Mouse (Mus musculus) heart, embryonic 12.5 days (tissue): Measurements from ENCODE around the gene F2. TPM values are rescaled to one million over a fixed set of nuclear protein-coding genes. Genes with fewer than 3 reads are reported as not detected.
"Not testable (repeated sequence)": the region's sequence is repeated elsewhere in the genome, so short reads cannot be mapped to it uniquely, and the experiment has no call there.

Experiments used
- ATAC-seq: fragments of 200-750 bp; cut with Nextera tagmentation; 2 replicates; pipeline ENCODE4 v1.8.0; 2017; ENCODE audit warnings: moderate TSS enrichment, moderate library complexity; ENCODE audit not compliant: insufficient number of reproducible peaks, low FRiP score
- H3K27ac ChIP-seq: fragments of 300-500 bp; sonication (generic); 2 replicates; pipeline ENCODE4 v1.5.1; 2016; ENCODE audit warnings: mild to moderate bottlenecking, moderate library complexity; ENCODE audit not compliant: poor library complexity, severe bottlenecking
- H3K27me3 ChIP-seq: fragments of 300-500 bp; sonication (generic); replicated peaks from 2 replicates; pipeline ENCODE4 v1.6.1; 2016; ENCODE audit warnings: mild to moderate bottlenecking, moderate library complexity
- H3K36me3 ChIP-seq: fragments of 300-500 bp; sonication (generic); 2 replicates; pipeline ENCODE4 v1.6.1; 2016; ENCODE audit warnings: mild to moderate bottlenecking, moderate library complexity
- H3K4me1 ChIP-seq: fragments of 300-500 bp; sonication (generic); replicated peaks from 2 replicates; pipeline ENCODE4 v1.6.1; 2016; ENCODE audit warnings: mild to moderate bottlenecking
- H3K4me2 ChIP-seq: fragments of 300-500 bp; sonication (generic); 2 replicates; pipeline ENCODE4 v1.6.1; 2016; ENCODE audit warnings: mild to moderate bottlenecking, moderate library complexity
- H3K4me3 ChIP-seq: fragments of 300-500 bp; sonication (generic); 2 replicates; pipeline ENCODE4 v1.5.1; 2016; ENCODE audit warnings: mild to moderate bottlenecking
- H3K9ac ChIP-seq: fragments of 300-500 bp; sonication (generic); 2 replicates; pipeline ENCODE4 v1.6.1; 2016; ENCODE audit warnings: mild to moderate bottlenecking, moderate library complexity
- H3K9me3 ChIP-seq: fragments of 300-500 bp; sonication (generic); replicated peaks from 2 replicates; pipeline ENCODE4 v1.6.1; 2016; ENCODE audit warnings: mild to moderate bottlenecking, moderate library complexity
- WGBS: fragments of 180-500 bp; shearing (Covaris S2); methylation state at CpG from one replicate; pipeline ENCODE4 v1.1.7; 2016; 5-methylcytosine and 5-hydroxymethylcytosine counted together
- polyA plus RNA-seq: library from polyadenylated mRNA; unstranded; fragments of >200 nt; fragmentation: Nextera tagmentation; extraction: Ambion mirVana; gene quantifications from 2 replicates; pipeline ENCODE4 v1.2.1, GENCODE M21; 2016

Gene F2
- polyA plus RNA-seq, 1 experiment from 2014 or later = 2.2 TPM

- no peak overlapping the region for H3K4me3 ChIP-seq
- no peaks in the 10 kb centered on the region for H3K36me3 ChIP-seq
- 0 out of 2 replicates have a peak, but pooled peaks cover 3% of the 10 kb centered on the region for H3K4me1 ChIP-seq
- no peak overlapping the region for H3K9ac ChIP-seq
- WGBS = 80% methylated on average over 5 of the region's 5 CpGs
- H3K27me3 ChIP-seq = no peaks in the 10 kb centered on the region
- H3K4me2 ChIP-seq = no peak overlapping the region
- H3K9me3 ChIP-seq = no peaks in the 10 kb centered on the region
- no peak overlapping the region for H3K27ac ChIP-seq
- no peak for ATAC-seq
Measured at GRCm38 (mm10) chr2:91631826-91632225, 4.4 kb downstream of the F2 start.

DNA sequence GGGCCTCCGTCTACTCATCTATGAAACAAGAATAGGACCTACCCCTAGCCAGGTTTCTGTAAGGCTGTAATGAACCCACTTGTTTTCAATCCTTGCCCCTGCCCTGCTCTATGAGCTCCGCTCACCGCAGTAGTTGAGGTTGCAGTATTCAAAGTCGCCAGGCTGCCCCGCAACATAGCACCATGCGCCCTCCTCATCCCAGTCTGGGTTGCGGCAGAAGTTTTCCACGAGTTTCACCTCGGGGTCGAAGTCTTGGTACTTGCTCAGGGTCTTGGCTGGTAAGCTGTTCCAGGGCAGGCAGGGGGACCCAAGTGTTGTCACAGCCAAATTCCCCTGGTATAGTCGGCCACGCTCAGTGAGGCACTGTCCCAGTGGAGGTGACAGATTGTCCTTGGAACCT is 5.8 kb downstream of the F2 start:
- Histone ChIP-seq H3K36me3 (no peaks in the 10 kb centered on the region), H3K27ac (no peak overlapping the region), H3K9ac (no peak overlapping the region), H3K4me1 (0 out of 2 replicates have a peak, but pooled peaks cover 3% of the 10 kb centered on the region), H3K4me3 (no peak overlapping the region), H3K9me3 (no peaks in the 10 kb centered on the region), H3K4me2 (no peak overlapping the region), H3K27me3 (no peaks in the 10 kb centered on the region)
- 88% methylated on average over 12 of the region's 12 CpGs for WGBS
- ATAC-seq = no peak

DNA sequence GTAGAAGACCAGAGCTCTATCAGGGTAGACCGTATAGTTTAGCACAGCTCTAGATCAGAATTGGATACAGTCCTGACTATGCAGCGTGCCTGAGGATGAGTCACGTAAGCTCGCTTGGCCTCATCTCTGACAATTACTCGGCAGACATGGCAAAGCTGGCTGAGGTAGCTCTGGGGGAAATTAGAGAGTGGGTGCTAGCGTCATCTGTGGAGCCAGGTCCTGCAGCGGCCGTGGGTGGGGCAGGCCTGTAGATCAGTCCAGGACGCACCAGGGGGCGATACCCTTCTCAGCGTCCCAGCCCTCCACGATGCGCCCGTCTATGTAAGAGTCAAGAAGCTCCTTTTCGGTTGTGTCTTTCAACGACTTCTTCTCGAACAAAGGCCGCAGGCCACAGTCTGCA is 6.5 kb downstream of the F2 start:
- no peak overlapping the region for H3K4me2 ChIP-seq
- no peak overlapping the region for H3K27ac ChIP-seq
- 83% methylated on average over 18 of the region's 18 CpGs for WGBS
- no peak overlapping the region for H3K9ac ChIP-seq
- H3K4me1 ChIP-seq = no peaks in the 10 kb centered on the region
- no peaks in the 10 kb centered on the region for H3K9me3 ChIP-seq
- no peak; the same call in 1 of the 2 replicates for ATAC-seq
- no peak overlapping the region for H3K4me3 ChIP-seq
- no peaks in the 10 kb centered on the region for H3K36me3 ChIP-seq
- H3K27me3 ChIP-seq = no peaks in the 10 kb centered on the region

- Histone ChIP-seq H3K36me3 (peaks cover 9% of the 10 kb centered on the region), H3K27ac (no peak overlapping the region), H3K9me3 (no peaks in the 10 kb centered on the region), H3K4me2 (no peak overlapping the region), H3K4me1 (no peaks in the 10 kb centered on the region), H3K4me3 (no peak overlapping the region), H3K27me3 (no peaks in the 10 kb centered on the region), H3K9ac (no peak overlapping the region)
- no peak for ATAC-seq
- WGBS = 84% methylated on average over 8 of the region's 8 CpGs
Measured at GRCm38 (mm10) chr2:91628171-91628570, 8.0 kb downstream of the F2 start.

- Histone ChIP-seq H3K36me3 (peaks cover 15% of the 10 kb centered on the region), H3K4me3 (no peak overlapping the region), H3K9me3 (no peaks in the 10 kb centered on the region), H3K9ac (no peak overlapping the region), H3K27me3 (no peaks in the 10 kb centered on the region), H3K27ac (no peak overlapping the region), H3K4me2 (no peak overlapping the region), H3K4me1 (no peaks in the 10 kb centered on the region)
- WGBS = 63% methylated on average over 5 of the region's 5 CpGs
- no peak for ATAC-seq
Measured at GRCm38 (mm10) chr2:91627486-91627885, 8.7 kb downstream of the F2 start.

GRCm38 (mm10) chr2:91623366-91623765 is 12.8 kb downstream of the F2 start:
- WGBS = 95% methylated on average over 7 of the region's 7 CpGs
- not testable (repeated sequence) for H3K9ac ChIP-seq, H3K27ac ChIP-seq, H3K4me2 ChIP-seq, ATAC-seq, H3K4me1 ChIP-seq, H3K4me3 ChIP-seq, H3K27me3 ChIP-seq, H3K9me3 ChIP-seq
- peaks cover 51% of the 10 kb centered on the region for H3K36me3 ChIP-seq

GRCm38 (mm10) chr2:91622356-91622755 is 13.9 kb downstream of the F2 start:
- no peak overlapping the region for H3K9ac ChIP-seq
- WGBS = 85% methylated on average over 5 of the region's 5 CpGs
- ATAC-seq = no peak
- H3K4me2 ChIP-seq = no peak overlapping the region
- no peak overlapping the region for H3K4me3 ChIP-seq
- no peaks in the 10 kb centered on the region for H3K4me1 ChIP-seq
- no peaks in the 10 kb centered on the region for H3K9me3 ChIP-seq
- H3K36me3 ChIP-seq = peaks cover 61% of the 10 kb centered on the region
- no peak overlapping the region for H3K27ac ChIP-seq
- H3K27me3 ChIP-seq = no peaks in the 10 kb centered on the region

GRCm38 (mm10) chr2:91609370-91609769 is 26.8 kb downstream of the F2 start:
- H3K9ac ChIP-seq, H3K4me1 ChIP-seq, H3K27ac ChIP-seq, H3K9me3 ChIP-seq, ATAC-seq, H3K27me3 ChIP-seq, H3K4me2 ChIP-seq, H3K4me3 ChIP-seq: not testable (repeated sequence)
- peaks cover 72% of the 10 kb centered on the region for H3K36me3 ChIP-seq

DNA sequence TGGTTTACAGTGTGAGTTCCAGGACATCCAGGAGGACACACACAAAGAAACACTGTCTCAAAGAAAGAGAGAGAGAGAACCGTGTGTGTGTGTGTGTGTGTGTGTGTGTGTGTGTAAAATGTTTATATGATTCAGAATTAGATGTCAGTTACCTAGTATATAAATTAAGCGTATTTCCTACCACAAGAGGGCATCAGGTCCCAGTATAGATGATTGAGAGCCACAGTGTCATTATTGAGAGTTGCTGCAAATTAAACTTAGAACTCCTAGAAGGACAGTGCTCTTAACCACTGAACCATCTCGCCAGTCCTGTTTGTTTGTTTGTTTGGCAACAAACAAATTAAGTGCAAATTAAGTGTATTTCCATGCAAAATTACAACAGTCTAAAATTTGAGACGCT is 33.8 kb downstream of the F2 start:
- 88% methylated on average over 4 of the region's 4 CpGs for WGBS
- Histone ChIP-seq H3K27ac (no peak overlapping the region), H3K36me3 (peaks cover 79% of the 10 kb centered on the region), H3K9ac (no peak overlapping the region), H3K4me1 (no peaks in the 10 kb centered on the region), H3K4me2 (no peak overlapping the region), H3K4me3 (no peak overlapping the region), H3K9me3 (no peaks in the 10 kb centered on the region), H3K27me3 (no peaks in the 10 kb centered on the region)
- ATAC-seq = no peak

GRCm38 (mm10) chr2:91600475-91600874 is 35.7 kb downstream of the F2 start:
- Histone ChIP-seq H3K9me3 (no peaks in the 10 kb centered on the region), H3K9ac (no peak overlapping the region), H3K36me3 (peaks cover 80% of the 10 kb centered on the region), H3K27me3 (no peaks in the 10 kb centered on the region), H3K4me2 (no peak overlapping the region), H3K4me1 (no peaks in the 10 kb centered on the region), H3K4me3 (no peak overlapping the region), H3K27ac (no peak overlapping the region)
- 91% methylated on average over 4 of the region's 4 CpGs for WGBS
- no peak for ATAC-seq

DNA sequence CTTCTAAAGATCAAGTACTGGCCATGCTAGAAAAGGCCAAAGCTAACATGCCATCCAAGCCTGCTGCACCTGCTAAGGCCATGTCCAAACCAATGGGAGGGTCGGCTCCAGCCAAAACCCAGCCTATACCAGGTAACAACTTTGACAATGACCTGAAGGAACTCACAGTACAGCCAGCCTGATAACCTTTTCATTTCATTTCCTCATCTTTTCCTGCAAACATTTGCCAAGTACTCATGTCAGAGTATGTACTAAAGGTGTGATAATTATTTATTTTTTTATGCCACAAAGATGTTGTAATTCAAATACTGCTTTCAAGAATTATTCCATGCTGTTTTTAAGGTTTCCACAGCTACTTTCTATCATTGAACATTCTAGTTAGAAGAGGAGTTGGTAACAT is 50.0 kb downstream of the F2 start:
- no peak for ATAC-seq
- Histone ChIP-seq H3K27me3 (no peaks in the 10 kb centered on the region), H3K9ac (no peak overlapping the region), H3K36me3 (peaks cover 55% of the 10 kb centered on the region), H3K27ac (no peak overlapping the region), H3K4me3 (no peak overlapping the region), H3K4me2 (no peak overlapping the region), H3K9me3 (no peaks in the 10 kb centered on the region), H3K4me1 (no peaks in the 10 kb centered on the region)
- 100% methylated on average over 1 of the region's 1 CpGs for WGBS

DNA sequence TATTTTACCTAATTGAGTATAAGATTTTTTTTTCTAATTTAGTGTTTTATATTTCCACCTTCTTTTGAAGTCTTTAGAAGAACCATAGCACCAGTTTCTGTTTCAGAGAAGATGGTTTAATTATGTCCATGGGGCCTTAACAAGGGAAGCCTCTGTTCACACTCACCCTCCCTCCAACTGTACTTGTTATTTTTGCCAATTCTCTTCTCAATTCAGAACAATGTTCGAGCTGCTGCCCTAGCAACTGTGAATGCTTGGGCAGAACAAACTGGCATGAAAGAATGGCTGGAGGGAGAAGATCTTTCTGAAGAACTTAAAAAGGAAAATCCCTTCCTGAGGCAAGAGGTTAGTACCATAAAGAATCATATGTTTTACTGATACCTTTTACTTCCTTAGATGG is 55.3 kb downstream of the F2 start:
- no peak overlapping the region for H3K27ac ChIP-seq
- H3K9me3 ChIP-seq = no peaks in the 10 kb centered on the region
- WGBS = 89% methylated on average over 1 of the region's 1 CpGs
- H3K27me3 ChIP-seq = no peaks in the 10 kb centered on the region
- ATAC-seq = no peak
- no peak overlapping the region for H3K9ac ChIP-seq
- peaks cover 61% of the 10 kb centered on the region for H3K36me3 ChIP-seq
- no peaks in the 10 kb centered on the region for H3K4me1 ChIP-seq
- no peak overlapping the region for H3K4me2 ChIP-seq
- H3K4me3 ChIP-seq = no peak overlapping the region
